In genomic region chr11:60540002-60540610, GRCm38 (mm10) we compare ENCODE assay signal across 8 mouse cellular contexts. TPM values are rescaled to one million over a fixed set of nuclear protein-coding genes. Genes with fewer than 3 reads are reported as not detected.
DNase-seq lines count a peak whose midpoint lies in the region; ATAC-seq and TF ChIP-seq lines count a peak whose summit lies in the region.

No protein-coding gene starts in this region.

- ATAC-seq in intestine, postnatal 0 days: no peak
- no peak for ATAC-seq in liver, embryonic 13.5 days (ENCODE audit: low read depth)
- ATAC-seq in neural tube, embryonic 15.5 days (ENCODE audit: low FRiP score): no peak

- no peaks in the 10 kb centered on the region for H3K27me3 ChIP-seq in intestine, postnatal 0 days (replicated peaks; ENCODE audit: control insufficient read depth, insufficient read depth, low read length)
- no peaks in the 10 kb centered on the region for H3K27me3 ChIP-seq in liver, embryonic 13.5 days
- no peaks in the 10 kb centered on the region for H3K27me3 ChIP-seq in neural tube, embryonic 15.5 days (replicated peaks)

- peak overlapping the region; percentile 99 for H3K4me3 ChIP-seq in gastrocnemius, adult 2 months
- H3K4me3 ChIP-seq in intestine, postnatal 0 days (ENCODE audit: low read depth, low read length): peak overlapping the region; percentile 95
- peak overlapping the region; percentile 98 for H3K4me3 ChIP-seq in liver, embryonic 13.5 days (replicated peaks)
- H3K4me3 ChIP-seq in neural tube, embryonic 15.5 days (replicated peaks): peak overlapping the region; percentile 30

- DNase-seq in embryo, embryonic 10 days (ENCODE audit: low spot score): peak; percentile 13
- DNase-seq in embryo, embryonic 9.5 days (ENCODE audit: extremely low spot score): no peak
- peak; percentile 86 for DNase-seq in NIH3T3 (ENCODE audit: low read depth)
- peak; percentile 72 for DNase-seq in gastrocnemius, adult 2 months
- no peak for DNase-seq in liver, embryonic 13.5 days
- DNase-seq in Muller cell, postnatal 12 days (ENCODE audit: inconsistent ontology term): no peak

- WGBS in intestine, postnatal 0 days: 1% methylated on average over 4 of the region's 4 CpGs
- 16% methylated on average over 4 of the region's 4 CpGs for whole genome bisulfite sequencing in liver, embryonic 13.5 days (ENCODE audit: insufficient replicate concordance)
- whole genome bisulfite sequencing in neural tube, embryonic 15.5 days: 6% methylated on average over 4 of the region's 4 CpGs

- peaks cover 17% of the 10 kb centered on the region; the same call in 1 of the 2 replicates for H3K36me3 ChIP-seq in intestine, postnatal 0 days (ENCODE audit: control insufficient read depth, insufficient read depth)
- peaks cover 21% of the 10 kb centered on the region for H3K36me3 ChIP-seq in liver, embryonic 13.5 days
- H3K36me3 ChIP-seq in neural tube, embryonic 15.5 days: peaks cover 6% of the 10 kb centered on the region; the same call in 1 of the 2 replicates

- H3K4me2 ChIP-seq in intestine, postnatal 0 days (replicated peaks; ENCODE audit: low read depth): peak overlapping the region; percentile 91
- H3K4me2 ChIP-seq in liver, embryonic 13.5 days: peak overlapping the region; percentile 98
- H3K4me2 ChIP-seq in neural tube, embryonic 15.5 days: peak overlapping the region; percentile 96

- H3K9ac ChIP-seq in intestine, postnatal 0 days (ENCODE audit: low read depth, low read length): peak overlapping the region; percentile 45
- H3K9ac ChIP-seq in liver, embryonic 13.5 days: peak overlapping the region; percentile 52
- H3K9ac ChIP-seq in neural tube, embryonic 15.5 days (replicated peaks): peak overlapping the region; percentile 37

- intact Hi-C loops in gastrocnemius, adult 2 months (cut with DNase I): no loop called here

- peak overlapping the region; percentile 99 for H3K27ac ChIP-seq in gastrocnemius, adult 2 months
- peak overlapping the region; percentile 16; the same call in 1 of the 2 replicates for H3K27ac ChIP-seq in intestine, postnatal 0 days (ENCODE audit: low read depth, low read length)
- peak overlapping the region; percentile 30; the same call in 1 of the 2 replicates for H3K27ac ChIP-seq in liver, embryonic 13.5 days
- H3K27ac ChIP-seq in neural tube, embryonic 15.5 days (replicated peaks): no peak overlapping the region

- no peak for TF ChIP-seq CTCF in gastrocnemius, adult 2 months (IDR thresholded peaks at IDR 0.05)
- no peak for TF ChIP-seq CTCF in intestine, postnatal 0 days (IDR thresholded peaks at IDR 0.05; ENCODE audit: low read depth)

- H3K4me1 ChIP-seq in intestine, postnatal 0 days (replicated peaks; ENCODE audit: control insufficient read depth, insufficient read depth, low read length): peaks cover 8% of the 10 kb centered on the region; the same call in 1 of the 2 replicates
- H3K4me1 ChIP-seq in liver, embryonic 13.5 days (replicated peaks): peaks cover 50% of the 10 kb centered on the region
- peaks cover 69% of the 10 kb centered on the region for H3K4me1 ChIP-seq in neural tube, embryonic 15.5 days

- H3K9me3 ChIP-seq in intestine, postnatal 0 days (ENCODE audit: control insufficient read depth): no peaks in the 10 kb centered on the region
- no peaks in the 10 kb centered on the region for H3K9me3 ChIP-seq in liver, embryonic 13.5 days (replicated peaks)
- H3K9me3 ChIP-seq in neural tube, embryonic 15.5 days (replicated peaks): no peaks in the 10 kb centered on the region

RNA-seq across cellular contexts. Expression of gene Alkbh5, which starts 3.9 kb away (rescaled TPM):
- total RNA-seq in gastrocnemius, adult 2 months (2021): 100 to 1,000 TPM; 115 to 122 TPM
- 37.3 and 41.7 TPM in 2 replicates for polyA plus RNA-seq in intestine, postnatal 0 days (2015; fragmentation: Nextera tagmentation; extraction: Ambion mirVana)
- polyA plus RNA-seq in liver, embryonic 13.5 days (2015; fragmentation: Nextera tagmentation; extraction: Ambion mirVana): 23.6 and 25.1 TPM in 2 replicates
- polyA plus RNA-seq in neural tube, embryonic 15.5 days (2015; fragmentation: Nextera tagmentation; extraction: Ambion mirVana): 18.6 and 23.1 TPM in 2 replicates

Comparison
In these comparisons a context has a peak if more than half of its experiments do, and no peak if none do; other contexts are left out.
1. DNase-seq: peak in embryo, embryonic 10 days (single experiment), NIH3T3 (single experiment) and gastrocnemius, adult 2 months (single experiment); none in embryo, embryonic 9.5 days (single experiment), liver, embryonic 13.5 days (single experiment) and Muller cell, postnatal 12 days (single experiment).
2. H3K4me3 ChIP-seq: peak in every context shown above with its lines; median percentile 99 in gastrocnemius, adult 2 months; 98 in liver, embryonic 13.5 days; 95 in intestine, postnatal 0 days; 30 in neural tube, embryonic 15.5 days.
3. Peak in every context shown above with its lines, with median percentiles within 50 percentile points of each other: H3K4me2 ChIP-seq and H3K9ac ChIP-seq.